Mouse (Mus musculus) liver, adult 2 months (tissue): ENCODE data around the gene Fsd1. TPM values are rescaled to one million over a fixed set of nuclear protein-coding genes. Genes with fewer than 3 reads are reported as not detected.
A peak's percentile ranks its signal among the peaks of the same experiment; 100 is the strongest.

ENCODE experiments used
- DNase-seq: peaks from one replicate; pipeline ENCODE4 v3.0.0-alpha.2; 2011; ENCODE audit warnings: low read depth, low spot score; ENCODE audit errors: extremely low read depth
- H3K27ac ChIP-seq: fragments of 200-500 bp; replicated peaks from 2 replicates; pipeline ENCODE4 v1.5.1; 2012; ENCODE audit warnings: low read depth, mild to moderate bottlenecking, control low read depth, inconsistent platforms, low read length; ENCODE audit not compliant: insufficient read depth
- H3K27me3 ChIP-seq: fragments of 200-500 bp; 2 replicates; pipeline ENCODE4 v1.6.1; 2012; ENCODE audit warnings: mild to moderate bottlenecking, moderate library complexity, low read length, inconsistent platforms; ENCODE audit not compliant: control insufficient read depth, insufficient read depth
- H3K36me3 ChIP-seq: fragments of 200-500 bp; 2 replicates; pipeline ENCODE4 v1.6.1; 2012; ENCODE audit warnings: low read length, inconsistent platforms; ENCODE audit not compliant: control insufficient read depth, insufficient read depth
- H3K4me1 ChIP-seq: fragments of 200-500 bp; 2 replicates; pipeline ENCODE4 v1.6.1; 2011; ENCODE audit warnings: low read length; ENCODE audit not compliant: control insufficient read depth, insufficient read depth
- H3K4me3 ChIP-seq: fragments of 200-500 bp; 2 replicates; pipeline ENCODE4 v1.5.1; 2011; ENCODE audit warnings: low read depth, mild to moderate bottlenecking, control low read depth, low read length, moderate library complexity; ENCODE audit not compliant: insufficient read depth
- H3K79me2 ChIP-seq: fragments of 200-500 bp; 2 replicates; pipeline ENCODE4 v1.6.1; 2012; ENCODE audit warnings: inconsistent platforms, mild to moderate bottlenecking, low read length, moderate library complexity; ENCODE audit not compliant: control insufficient read depth, insufficient read depth
- H3K9ac ChIP-seq: fragments of 200-500 bp; 2 replicates; pipeline ENCODE4 v1.6.1; 2012; ENCODE audit warnings: low read depth, mild to moderate bottlenecking, control low read depth, inconsistent platforms, low read length
- CTCF ChIP-seq: fragments of 200-500 bp; IDR thresholded peaks from 2 replicates; pipeline ENCODE4 v1.5.1; 2011; ENCODE audit warnings: low read depth, low read length, control low read depth
- POLR2A ChIP-seq: fragments of 200-500 bp; IDR thresholded peaks from 2 replicates; pipeline ENCODE4 v1.6.1; 2011; ENCODE audit warnings: low read length, control low read depth; ENCODE audit not compliant: insufficient read depth; ENCODE audit errors: extremely low read depth
- WGBS: fragments of 180-500 bp; shearing (Covaris S2); methylation state at CpG from one replicate; pipeline ENCODE4 v1.1.7; 2018; 5-methylcytosine and 5-hydroxymethylcytosine counted together
- polyA plus RNA-seq: library from polyadenylated mRNA; depleted of rRNA; stranded (reverse); fragments of >200 nt; gene quantifications from 2 replicates; pipeline ENCODE4 v1.2.3, GENCODE M21; 2012
- total RNA-seq: library from RNA; depleted of rRNA; stranded (reverse); fragments of >200 nt; gene quantifications from 2 replicates; pipeline ENCODE4 v1.2.3, GENCODE M21; 2014

The Fsd1 gene
- total and polyA plus RNA-seq, 2 experiments = not detected

- Histone ChIP-seq H3K9ac (no peak overlapping the region), H3K4me1 (peaks cover 3% of the 10 kb centered on the region; the same call in 1 of the 2 replicates), H3K79me2 (no peaks in the 10 kb centered on the region), H3K36me3 (no peaks in the 10 kb centered on the region), H3K27me3 (no peaks in the 10 kb centered on the region), H3K4me3 (no peak overlapping the region), H3K27ac (no peak overlapping the region)
- no peak for TF ChIP-seq CTCF
- TF ChIP-seq POLR2A = no peak
- 84% methylated on average over 9 of the region's 9 CpGs for WGBS
- no peak for DNase-seq
These were observed 21.3 kb upstream of the Fsd1 start for GRCm38 (mm10) chr17:55964996-55965395.

- Histone ChIP-seq H3K9ac (no peak overlapping the region), H3K27ac (no peak overlapping the region), H3K4me1 (peaks cover 3% of the 10 kb centered on the region; the same call in 1 of the 2 replicates), H3K36me3 (no peaks in the 10 kb centered on the region), H3K4me3 (no peak overlapping the region), H3K27me3 (peaks cover 13% of the 10 kb centered on the region; the same call in 1 of the 2 replicates), H3K79me2 (no peaks in the 10 kb centered on the region)
- TF ChIP-seq CTCF = no peak
- no peak for TF ChIP-seq POLR2A
- 83% methylated on average over 4 of the region's 4 CpGs for WGBS
- no peak for DNase-seq
These were observed 19.1 kb upstream of the Fsd1 start for GRCm38 (mm10) chr17:55967186-55967585.

GRCm38 (mm10) chr17:55968210-55968609 lies 18.1 kb upstream of the Fsd1 start:
- WGBS = 76% methylated on average over 7 of the region's 7 CpGs
- H3K27ac ChIP-seq = no peak overlapping the region
- H3K36me3 ChIP-seq = no peaks in the 10 kb centered on the region
- no peaks in the 10 kb centered on the region for H3K79me2 ChIP-seq
- H3K4me1 ChIP-seq = no peaks in the 10 kb centered on the region; the same call in 1 of the 2 replicates
- TF ChIP-seq POLR2A (no peak), CTCF (no peak)
- no peak overlapping the region for H3K9ac ChIP-seq
- no peak for DNase-seq
- no peak overlapping the region for H3K4me3 ChIP-seq
- peaks cover 13% of the 10 kb centered on the region; the same call in 1 of the 2 replicates for H3K27me3 ChIP-seq

- H3K4me3 ChIP-seq = no peak overlapping the region
- 64% methylated on average over 14 of the region's 14 CpGs for WGBS
- H3K27me3 ChIP-seq = peaks cover 13% of the 10 kb centered on the region; the same call in 1 of the 2 replicates
- DNase-seq = no peak
- no peak overlapping the region for H3K27ac ChIP-seq
- TF ChIP-seq CTCF = no peak
- TF ChIP-seq POLR2A = no peak
- H3K36me3 ChIP-seq = no peaks in the 10 kb centered on the region
- H3K9ac ChIP-seq = no peak overlapping the region
- H3K79me2 ChIP-seq = no peaks in the 10 kb centered on the region
- H3K4me1 ChIP-seq = no peaks in the 10 kb centered on the region
These were observed 16.7 kb upstream of the Fsd1 start for GRCm38 (mm10) chr17:55969560-55969959.

GRCm38 (mm10) chr17:55969966-55970891 lies 16.1 kb upstream of the Fsd1 start, which contains the start of gene Shd:
Gene Shd, plus strand, starts transcription at chr17:55970467.
- WGBS = 13% methylated on average over 54 of the region's 55 CpGs
- no peaks in the 10 kb centered on the region for H3K36me3 ChIP-seq
- no peak within 1 kb of the TSS for H3K27ac ChIP-seq
- TF ChIP-seq POLR2A (no peak), CTCF (no peak)
- no peak for DNase-seq
- H3K4me1 ChIP-seq = no peaks in the 10 kb centered on the region
- peak within 1 kb of the TSS; percentile 45; the same call in 1 of the 2 replicates for H3K4me3 ChIP-seq
- no peaks in the 10 kb centered on the region for H3K79me2 ChIP-seq
- H3K9ac ChIP-seq = peak within 1 kb of the TSS; percentile 42
- peaks cover 13% of the 10 kb centered on the region; the same call in 1 of the 2 replicates for H3K27me3 ChIP-seq
